18 mouse cellular contexts compared by ENCODE assay signal in genomic region chr14:74840328-74840727, GRCm38 (mm10).
DNase-seq lines count a peak whose midpoint lies in the region; ATAC-seq lines count a peak whose summit lies in the region.
"Had no signal": no experiment of that assay in that cellular context is flagged by ENCODE, and none has a peak within 500 bp of the region (broad histone marks: within the 10 kb centered on the region; RNA-seq: fewer than 3 reads in every experiment).

No protein-coding gene starts in this region.

- H3K4me1 ChIP-seq in heart, embryonic 12.5 days (replicated peaks) = peaks cover 38% of the 10 kb centered on the region
- peaks cover 26% of the 10 kb centered on the region; the same call in 1 of the 2 replicates for H3K4me1 ChIP-seq in neural tube, embryonic 13.5 days (replicated peaks)
- peaks cover 18% of the 10 kb centered on the region for H3K4me1 ChIP-seq in embryonic facial prominence, embryonic 10.5 days
- peaks cover 15% of the 10 kb centered on the region for H3K4me1 ChIP-seq in limb, embryonic 15.5 days

- no peaks in the 10 kb centered on the region for H3K27me3 ChIP-seq in heart, embryonic 12.5 days (replicated peaks)
- H3K27me3 ChIP-seq in neural tube, embryonic 13.5 days = no peaks in the 10 kb centered on the region
- no peaks in the 10 kb centered on the region for H3K27me3 ChIP-seq in embryonic facial prominence, embryonic 10.5 days (replicated peaks; ENCODE audit: low read depth, poor library complexity, severe bottlenecking)
- no peaks in the 10 kb centered on the region for H3K27me3 ChIP-seq in limb, embryonic 15.5 days
- H3K27me3 ChIP-seq: midbrain, embryonic 13.5 days had no signal

- no peaks in the 10 kb centered on the region; the same call in 1 of the 2 replicates for H3K36me3 ChIP-seq in heart, embryonic 12.5 days
- H3K36me3 ChIP-seq in neural tube, embryonic 13.5 days = no peaks in the 10 kb centered on the region
- H3K36me3 ChIP-seq in embryonic facial prominence, embryonic 10.5 days (replicated peaks) = no peaks in the 10 kb centered on the region
- no peaks in the 10 kb centered on the region for H3K36me3 ChIP-seq in limb, embryonic 15.5 days
- H3K36me3 ChIP-seq: forebrain, embryonic 10.5 days; hindbrain, embryonic 10.5 days; midbrain, embryonic 13.5 days had no signal

- H3K9me3 ChIP-seq in heart, embryonic 12.5 days (replicated peaks) = no peaks in the 10 kb centered on the region
- no peaks in the 10 kb centered on the region for H3K9me3 ChIP-seq in neural tube, embryonic 13.5 days
- no peaks in the 10 kb centered on the region for H3K9me3 ChIP-seq in embryonic facial prominence, embryonic 10.5 days
- no peaks in the 10 kb centered on the region for H3K9me3 ChIP-seq in limb, embryonic 15.5 days
- H3K9me3 ChIP-seq: forebrain, embryonic 10.5 days; hindbrain, embryonic 10.5 days; midbrain, embryonic 13.5 days had no signal

- H3K4me3 ChIP-seq in heart, embryonic 12.5 days = no peak overlapping the region
- H3K4me3 ChIP-seq in neural tube, embryonic 13.5 days = no peak overlapping the region
- no peak overlapping the region for H3K4me3 ChIP-seq in embryonic facial prominence, embryonic 10.5 days
- H3K4me3 ChIP-seq in limb, embryonic 15.5 days = no peak overlapping the region
- H3K4me3 ChIP-seq: forebrain, embryonic 10.5 days; hindbrain, embryonic 10.5 days; midbrain, embryonic 13.5 days had no signal

- H3K4me2 ChIP-seq in heart, embryonic 12.5 days = no peak overlapping the region
- H3K4me2 ChIP-seq in neural tube, embryonic 13.5 days = no peak overlapping the region
- H3K4me2 ChIP-seq in limb, embryonic 15.5 days = no peak overlapping the region
- H3K4me2 ChIP-seq: midbrain, embryonic 13.5 days had no signal

- peak overlapping the region; percentile 50; the same call in 1 of the 2 replicates for H3K27ac ChIP-seq in heart, embryonic 12.5 days (ENCODE audit: poor library complexity, severe bottlenecking)
- 0 out of 2 replicates have a peak overlapping the region, but pooled peaks have one; percentile 49 for H3K27ac ChIP-seq in neural tube, embryonic 13.5 days (replicated peaks)
- peak overlapping the region; percentile 30; the same call in 1 of the 2 replicates for H3K27ac ChIP-seq in embryonic facial prominence, embryonic 10.5 days (replicated peaks)
- 0 out of 2 replicates have a peak overlapping the region, but pooled peaks have one; percentile 22 for H3K27ac ChIP-seq in limb, embryonic 15.5 days
- H3K27ac ChIP-seq: forebrain, embryonic 10.5 days; hindbrain, embryonic 10.5 days; midbrain, embryonic 13.5 days had no signal

- intact Hi-C loops in heart, postnatal 25 days (cut with DNase I) = no loop called here

- no peak overlapping the region for H3K9ac ChIP-seq in heart, embryonic 12.5 days
- no peak overlapping the region for H3K9ac ChIP-seq in neural tube, embryonic 13.5 days
- H3K9ac ChIP-seq in limb, embryonic 15.5 days = no peak overlapping the region
- H3K9ac ChIP-seq: liver, postnatal 0 days; midbrain, embryonic 13.5 days had no signal

- DNase-seq in heart, postnatal 25 days (ENCODE audit: low spot score) = no peak
- DNase-seq in neural tube, embryonic 10.5 days (ENCODE audit: extremely low spot score, low spot score) = no peak
- no peak for DNase-seq in embryonic facial prominence, embryonic 10.5 days (ENCODE audit: low spot score)
- DNase-seq in cerebellum, adult 8-10 months = no peak
- DNase-seq in frontal cortex, postnatal 25 days (ENCODE audit: low spot score in 2 of 2) = no peak
- DNase-seq: cerebellum, adult 2 months; kidney, adult 2 months; kidney, postnatal 4 days; liver, postnatal 0 days; lung, postnatal 4 days; right cerebral cortex, postnatal 4 days had no signal

- no peak for ATAC-seq in heart, embryonic 12.5 days (ENCODE audit: insufficient number of reproducible peaks, low FRiP score)
- ATAC-seq in neural tube, embryonic 13.5 days (ENCODE audit: low read depth) = no peak
- ATAC-seq in limb, embryonic 15.5 days (ENCODE audit: insufficient number of reproducible peaks, low FRiP score, low TSS enrichment, low read depth) = no peak
- ATAC-seq: activated CD4-positive, CD25-positive, alpha-beta regulatory T cell, adult 4 months; midbrain, embryonic 13.5 days had no signal

- 47% methylated on average over 2 of the region's 2 CpGs for WGBS in heart, embryonic 12.5 days
- WGBS in neural tube, embryonic 13.5 days = 82% methylated on average over 2 of the region's 2 CpGs
- WGBS in embryonic facial prominence, embryonic 10.5 days = 79% methylated on average over 2 of the region's 2 CpGs
- 45% methylated on average over 2 of the region's 2 CpGs for WGBS in limb, embryonic 15.5 days
